In genomic region chr13:115090977-115091445, GRCm38 (mm10) we compare ENCODE assay signal across 8 mouse cellular contexts. TPM values are rescaled to one million over a fixed set of nuclear protein-coding genes. Genes with fewer than 3 reads are reported as not detected.
DNase-seq lines count a peak whose midpoint lies in the region; ATAC-seq and TF ChIP-seq lines count a peak whose summit lies in the region.

No protein-coding gene starts in this region.

- peak; percentile 41 for DNase-seq in MEL-GATA-1-ER (ENCODE audit: extremely low read depth, low read depth)
- DNase-seq in hindbrain, embryonic 11.5 days (ENCODE audit: low spot score), result peak; percentile 5
- DNase-seq in thymus, postnatal 0 days (ENCODE audit: low spot score), result no peak
- no peak for DNase-seq in cerebellum, postnatal 14 days
- DNase-seq in thymus, postnatal 4 days, result no peak

- TF ChIP-seq CTCF in ES-Bruce4 (IDR thresholded peaks at IDR 0.05; ENCODE audit: low read depth, low read length), result no peak

- no peak for TF ChIP-seq EP300 in ES-Bruce4 (IDR thresholded peaks at IDR 0.05; ENCODE audit: insufficient read depth, low read depth, low read length)

- no peaks in the 10 kb centered on the region for H3K27me3 ChIP-seq in ES-Bruce4 (ENCODE audit: control insufficient read depth, insufficient read depth, low read length, poor library complexity, severe bottlenecking)
- H3K27me3 ChIP-seq in hindbrain, embryonic 11.5 days (ENCODE audit: control insufficient read depth, insufficient read depth, low read length), result no peaks in the 10 kb centered on the region

- no peak for TF ChIP-seq POLR2A in ES-Bruce4 (IDR thresholded peaks at IDR 0.05; ENCODE audit: insufficient read depth, low read length)

- no peak for ATAC-seq in hindbrain, embryonic 11.5 days (ENCODE audit: low FRiP score)
- ATAC-seq in megakaryocyte, adult 5-6 weeks (ENCODE audit: poor library complexity, severe bottlenecking), result peak; percentile 5
- no peak for ATAC-seq in frontal cortex, adult (ENCODE audit: low TSS enrichment)

- peak overlapping the region; percentile 80 for H3K9ac ChIP-seq in ES-Bruce4 (ENCODE audit: low read depth, poor library complexity, severe bottlenecking)
- H3K9ac ChIP-seq in hindbrain, embryonic 11.5 days (ENCODE audit: low read depth, low read length), result 0 out of 2 replicates have a peak overlapping the region, but pooled peaks have one; percentile 74

- H3K4me1 ChIP-seq in ES-Bruce4 (ENCODE audit: control insufficient read depth, insufficient read depth, low read length), result no peaks in the 10 kb centered on the region
- H3K4me1 ChIP-seq in hindbrain, embryonic 11.5 days (replicated peaks; ENCODE audit: control insufficient read depth, insufficient read depth, low read length), result 0 out of 2 replicates have a peak, but pooled peaks cover 3% of the 10 kb centered on the region

- 46% methylated on average over 9 of the region's 9 CpGs for WGBS in hindbrain, embryonic 11.5 days

- no peak overlapping the region for H3K4me3 ChIP-seq in ES-Bruce4 (ENCODE audit: low read depth, low read length)
- H3K4me3 ChIP-seq in hindbrain, embryonic 11.5 days (ENCODE audit: low read depth, low read length), result peak overlapping the region; percentile 66

- peak overlapping the region; percentile 92 for H3K4me2 ChIP-seq in hindbrain, embryonic 11.5 days (replicated peaks; ENCODE audit: low read depth, low read length)

- no peaks in the 10 kb centered on the region for H3K9me3 ChIP-seq in ES-Bruce4 (replicated peaks; ENCODE audit: control insufficient read depth, insufficient read depth, low read length, poor library complexity, severe bottlenecking)
- H3K9me3 ChIP-seq in hindbrain, embryonic 11.5 days (ENCODE audit: control insufficient read depth, low read length), result no peaks in the 10 kb centered on the region

- peak overlapping the region; percentile 59 for H3K27ac ChIP-seq in ES-Bruce4 (ENCODE audit: insufficient read depth, low read length)
- H3K27ac ChIP-seq in hindbrain, embryonic 11.5 days (ENCODE audit: low read depth, low read length), result no peak overlapping the region

- peaks cover 11% of the 10 kb centered on the region for H3K36me3 ChIP-seq in ES-Bruce4 (ENCODE audit: control insufficient read depth, insufficient read depth, low read length, poor library complexity, severe bottlenecking)
- peaks cover 3% of the 10 kb centered on the region; the same call in 1 of the 2 replicates for H3K36me3 ChIP-seq in hindbrain, embryonic 11.5 days (ENCODE audit: control insufficient read depth, insufficient read depth, low read length)

RNA-seq across cellular contexts. Expression of gene Pelo, which starts 1.0 kb away (rescaled TPM):
- polyA plus RNA-seq in ES-Bruce4 (2011; ENCODE audit: insufficient read depth, insufficient read length, low read depth, missing spikeins), result 26.3 and 26.7 TPM in 2 replicates
- 8.0 TPM in 2 replicates for polyA plus RNA-seq in hindbrain, embryonic 11.5 days (2014; fragmentation: Nextera tagmentation; extraction: Ambion mirVana)
- total RNA-seq in megakaryocyte, adult 5-6 weeks (2015), result 7.8 and 11.6 TPM in 2 replicates
- 5.7 and 7.0 TPM in 2 replicates for total RNA-seq in megakaryocyte, adult 5-6 weeks (2017)
- polyA plus RNA-seq in thymus, postnatal 0 days (2015; fragmentation: Nextera tagmentation; extraction: Ambion mirVana), result 6.5 and 7.8 TPM in 2 replicates

RNA-seq across cellular contexts. Expression of gene Gm49395, which starts 10.7 kb away (rescaled TPM):
- polyA plus RNA-seq in ES-Bruce4 (2011; ENCODE audit: insufficient read depth, insufficient read length, low read depth, missing spikeins), result 7.0 TPM in 1 of 2 replicates, not detected in the other
- 3.3 and 4.1 TPM in 2 replicates for polyA plus RNA-seq in hindbrain, embryonic 11.5 days (2014; fragmentation: Nextera tagmentation; extraction: Ambion mirVana)
- 12.9 and 14.0 TPM in 2 replicates for total RNA-seq in megakaryocyte, adult 5-6 weeks (2015)
- total RNA-seq in megakaryocyte, adult 5-6 weeks (2017), result 7.0 and 9.2 TPM in 2 replicates
- 2.0 and 2.6 TPM in 2 replicates for polyA plus RNA-seq in thymus, postnatal 0 days (2015; fragmentation: Nextera tagmentation; extraction: Ambion mirVana)

RNA-seq across cellular contexts. Expression of gene Itga1, which starts 10.8 kb away (rescaled TPM):
- polyA plus RNA-seq in ES-Bruce4 (2011; ENCODE audit: insufficient read depth, insufficient read length, low read depth, missing spikeins), result 5.0 and 5.2 TPM in 2 replicates
- 5.7 and 8.0 TPM in 2 replicates for polyA plus RNA-seq in hindbrain, embryonic 11.5 days (2014; fragmentation: Nextera tagmentation; extraction: Ambion mirVana)
- 60.3 and 63.4 TPM in 2 replicates for total RNA-seq in megakaryocyte, adult 5-6 weeks (2015)
- total RNA-seq in megakaryocyte, adult 5-6 weeks (2017), result 45.5 and 47.2 TPM in 2 replicates
- polyA plus RNA-seq in thymus, postnatal 0 days (2015; fragmentation: Nextera tagmentation; extraction: Ambion mirVana), result 2.0 and 2.5 TPM in 2 replicates

Comparison
In these comparisons a context has a peak if more than half of its experiments do, and no peak if none do; other contexts are left out.
1. DNase-seq: peak in MEL-GATA-1-ER (single experiment) and hindbrain, embryonic 11.5 days (single experiment); none in thymus, postnatal 0 days (single experiment), cerebellum, postnatal 14 days (0 of 2) and thymus, postnatal 4 days (single experiment).